Mouse (Mus musculus): ENCODE measurements at regions not wholly inside any gene's neighbourhood (a gene's known extent, or its start where the extent isn't known, plus 50 kb on each side); places are given as distances from the start of the nearest gene placed in this dataset.

DNA sequence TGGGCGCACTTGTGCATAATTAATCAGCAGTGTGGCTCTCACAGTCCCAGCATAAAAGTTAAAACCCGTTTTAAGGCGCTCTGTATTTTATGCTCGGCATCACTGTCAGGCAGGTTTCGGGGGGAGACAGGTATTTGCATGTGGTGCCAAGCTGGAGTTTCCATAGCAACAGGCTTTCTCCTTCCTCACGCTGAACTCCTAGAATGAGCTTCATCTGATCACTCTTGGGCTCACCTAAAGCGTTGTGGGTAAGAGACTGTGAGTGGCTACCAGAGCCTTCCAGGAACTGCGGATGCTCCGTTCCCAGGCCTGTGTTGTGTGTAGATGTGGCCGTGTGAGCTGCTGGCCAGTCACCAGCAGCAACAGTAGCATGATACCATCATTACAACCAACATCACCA is 161.5 kb downstream of the Ajap1 start:
- DNase-seq (ENCODE audit: extremely low spot score in 1 of 2, low spot score in 1 of 2), result no peak

DNA sequence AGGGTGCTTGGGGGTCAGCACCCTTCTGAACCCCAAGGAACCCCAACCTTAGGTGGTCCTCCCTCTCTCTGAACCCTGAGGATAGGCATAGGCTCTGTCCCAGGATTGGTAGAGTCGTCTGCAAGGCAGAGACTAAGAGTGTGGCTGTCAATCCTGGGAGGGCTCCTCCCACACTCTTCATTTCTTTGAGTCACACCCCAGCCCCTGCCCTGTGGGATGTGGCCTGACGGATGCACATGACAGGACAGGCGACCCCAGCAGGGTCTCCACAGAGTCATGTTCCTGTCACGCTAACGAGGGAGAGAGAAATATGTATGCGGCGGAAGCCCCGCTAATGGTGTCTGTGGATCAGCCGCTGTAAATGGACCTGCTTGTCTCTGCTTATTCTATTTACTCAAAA is 162.0 kb downstream of the Ajap1 start:
- DNase-seq (ENCODE audit: extremely low spot score in 1 of 2, low spot score in 1 of 2), result no peak

- DNase-seq (ENCODE audit: extremely low spot score in 1 of 2, low spot score in 1 of 2), result no peak
Measured at GRCm38 (mm10) chr4:153316964-153317724, 165.5 kb downstream of the Ajap1 start.

DNA sequence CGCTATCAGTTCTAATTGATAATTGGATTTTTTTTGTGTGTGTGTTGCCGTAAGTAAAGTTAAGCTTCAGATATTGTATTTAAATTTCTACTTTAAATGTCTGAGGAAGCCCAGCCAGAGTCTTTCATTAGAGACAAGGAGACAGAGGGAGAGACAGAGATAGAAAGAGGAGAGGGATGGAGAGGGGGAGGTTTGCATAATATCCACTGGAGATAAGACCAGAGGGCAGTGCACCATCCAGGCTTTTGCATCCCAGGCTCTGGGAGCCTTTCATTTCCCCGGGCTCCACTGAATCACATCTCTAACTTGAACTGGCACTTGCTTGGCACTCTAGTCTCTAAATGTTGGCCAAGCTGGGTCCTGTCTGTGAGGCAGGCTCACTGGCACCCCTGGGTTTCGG is 166.1 kb downstream of the Ajap1 start:
- no peak for DNase-seq (ENCODE audit: extremely low spot score in 1 of 2, low spot score in 1 of 2)

- no peak for DNase-seq (ENCODE audit: extremely low spot score in 1 of 2, low spot score in 1 of 2)
Measured at GRCm38 (mm10) chr4:153313961-153314360, 168.7 kb downstream of the Ajap1 start.

DNA sequence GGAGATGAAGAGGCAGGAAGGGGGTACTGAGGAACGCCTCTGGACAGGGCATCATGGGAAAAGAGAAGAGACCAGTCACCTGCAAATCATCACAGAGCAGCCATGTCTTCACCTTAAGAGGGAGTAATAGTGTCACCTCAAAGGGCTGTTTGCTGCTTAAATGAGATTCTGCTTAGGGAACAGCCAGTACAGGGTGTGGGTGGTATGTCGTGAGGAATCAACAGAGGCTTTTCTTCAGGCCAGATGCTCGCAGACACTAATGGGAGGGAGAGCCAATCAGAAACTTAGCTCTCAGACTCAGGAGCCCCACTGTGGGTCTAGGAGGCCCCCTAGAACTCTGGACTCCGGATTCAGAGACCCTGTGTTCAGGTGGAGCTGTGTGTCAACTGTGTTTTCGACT is 171.0 kb downstream of the Ajap1 start:
- no peak for DNase-seq (ENCODE audit: extremely low spot score in 1 of 2, low spot score in 1 of 2)

DNA sequence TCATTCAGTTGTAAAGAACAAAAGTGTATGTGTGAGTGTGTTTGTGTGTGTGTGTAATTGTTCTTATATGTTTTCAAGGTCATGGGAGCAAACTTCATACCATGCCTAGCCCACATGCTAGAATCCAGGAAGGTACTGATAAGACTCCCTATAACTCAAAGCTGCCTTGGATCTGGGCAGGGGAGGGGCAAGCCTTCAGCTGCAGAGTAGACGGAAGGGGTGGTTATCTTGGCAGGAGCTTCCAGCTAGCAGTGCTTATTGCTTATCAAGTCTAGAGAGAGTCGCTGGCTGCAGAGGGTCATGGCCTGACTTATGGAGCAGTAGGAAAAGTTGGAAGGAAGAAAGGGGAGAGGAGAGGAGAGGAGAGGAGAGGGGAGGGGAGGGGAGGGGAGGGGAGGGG is 172.0 kb downstream of the Ajap1 start:
- DNase-seq (ENCODE audit: extremely low spot score in 1 of 2, low spot score in 1 of 2), result no peak

- DNase-seq (ENCODE audit: extremely low spot score in 1 of 2, low spot score in 1 of 2), result no peak
Measured at GRCm38 (mm10) chr4:153303521-153303920, 179.1 kb downstream of the Ajap1 start.

- no peak for DNase-seq (ENCODE audit: extremely low spot score in 1 of 2, low spot score in 1 of 2)
Measured at GRCm38 (mm10) chr4:153302855-153303254, 179.8 kb downstream of the Ajap1 start.

DNA sequence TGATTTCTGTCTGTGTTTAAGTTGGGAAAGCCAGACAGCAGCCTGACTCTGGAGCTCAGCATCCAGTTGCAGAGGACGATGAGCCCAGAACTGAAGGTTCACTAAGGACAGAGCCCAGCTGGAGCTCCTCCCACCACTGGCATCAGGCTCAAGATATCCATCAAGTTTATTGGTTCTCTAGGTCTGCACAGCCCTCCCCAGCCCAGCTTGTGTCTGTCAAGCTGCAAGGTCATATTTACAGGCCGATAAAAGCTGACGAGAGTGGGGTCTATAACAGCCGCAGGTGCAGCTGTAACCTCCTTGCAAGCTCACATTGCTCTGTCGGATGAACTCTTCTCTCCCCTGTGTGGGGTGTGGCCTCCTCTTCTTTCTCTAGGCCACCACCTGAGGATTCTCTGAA is 184.3 kb downstream of the Ajap1 start:
- DNase-seq (ENCODE audit: extremely low spot score in 1 of 2, low spot score in 1 of 2), result no peak

GRCm38 (mm10) chr4:153294828-153295227 is 187.8 kb downstream of the Ajap1 start:
- DNase-seq (ENCODE audit: extremely low spot score in 1 of 2, low spot score in 1 of 2), result no peak

GRCm38 (mm10) chr4:153293137-153293536 is 189.5 kb downstream of the Ajap1 start:
- DNase-seq (ENCODE audit: extremely low spot score in 1 of 2, low spot score in 1 of 2), result no peak

DNA sequence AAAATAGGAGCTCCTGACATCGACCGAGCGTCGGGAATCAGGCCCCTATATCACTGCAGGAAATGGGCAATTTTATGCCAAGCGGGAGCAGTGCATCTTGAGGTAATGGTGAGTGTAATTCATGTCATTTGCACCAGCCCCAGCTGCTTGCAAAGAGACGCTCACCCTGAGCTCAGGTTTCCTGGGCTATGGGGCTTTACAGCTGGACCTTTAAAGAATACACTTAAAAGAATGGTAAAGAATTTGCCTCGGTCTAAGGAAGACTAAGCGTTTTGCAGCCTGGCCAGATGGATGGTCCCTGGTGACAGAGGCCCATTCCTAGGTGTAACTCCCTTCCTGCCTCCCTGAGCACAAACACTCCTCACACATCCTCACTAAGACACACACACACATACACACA is 194.2 kb downstream of the Ajap1 start:
- DNase-seq (ENCODE audit: extremely low spot score in 1 of 2, low spot score in 1 of 2), result no peak

GRCm38 (mm10) chr4:153284209-153284608 is 198.4 kb downstream of the Ajap1 start:
- DNase-seq (ENCODE audit: extremely low spot score in 1 of 2, low spot score in 1 of 2), result no peak

DNA sequence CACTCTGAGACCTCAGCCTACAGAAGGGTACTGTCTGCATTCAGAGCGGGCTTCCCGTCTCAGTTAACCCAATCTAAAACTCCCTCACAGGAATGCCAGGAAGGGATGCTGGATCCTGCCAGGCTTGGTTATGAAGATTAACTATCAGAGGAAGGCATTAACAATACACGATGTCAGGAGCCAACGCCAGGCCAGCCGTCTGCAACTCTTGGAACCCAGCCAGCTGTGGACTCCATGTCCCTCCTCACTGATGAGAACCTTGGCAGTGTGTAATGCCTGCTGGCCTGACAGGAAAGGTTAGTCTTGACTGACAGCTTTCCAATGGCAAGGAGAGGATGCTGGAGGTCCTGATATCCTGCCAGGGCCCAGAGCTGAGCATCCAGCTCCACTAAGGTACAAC is 206.0 kb downstream of the Ajap1 start:
- DNase-seq (ENCODE audit: extremely low spot score in 1 of 2, low spot score in 1 of 2), result no peak

DNA sequence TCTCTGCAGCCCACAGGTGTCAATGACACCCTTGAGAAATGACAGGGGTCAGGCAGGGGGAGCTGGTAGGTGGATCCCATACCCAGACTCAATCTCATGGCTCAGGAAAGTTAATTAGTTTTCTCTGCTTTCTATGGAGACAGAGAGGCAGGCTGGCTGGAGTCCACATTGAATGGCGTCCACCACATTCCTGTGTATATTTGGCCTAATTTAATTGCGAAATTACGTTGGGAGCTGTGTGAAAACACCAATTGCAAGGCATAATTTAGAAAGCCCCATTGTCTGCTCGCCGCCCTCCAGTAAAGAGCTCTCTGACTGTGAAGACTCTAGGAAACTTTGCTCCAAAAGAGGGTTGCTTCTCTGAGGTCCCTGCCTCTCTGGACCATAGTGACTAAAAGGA is 211.2 kb downstream of the Ajap1 start:
- DNase-seq (ENCODE audit: extremely low spot score in 1 of 2, low spot score in 1 of 2), result no peak

- no peak for DNase-seq (ENCODE audit: extremely low spot score in 1 of 2, low spot score in 1 of 2)
Measured at GRCm38 (mm10) chr4:153263216-153263805, 219.3 kb downstream of the Ajap1 start.

- DNase-seq (ENCODE audit: extremely low spot score in 1 of 2, low spot score in 1 of 2), result no peak
Measured at GRCm38 (mm10) chr4:153260941-153261557, 221.6 kb downstream of the Ajap1 start.

GRCm38 (mm10) chr4:153251943-153252342 is 230.7 kb downstream of the Ajap1 start:
- no peak for DNase-seq (ENCODE audit: extremely low spot score in 1 of 2, low spot score in 1 of 2)

DNA sequence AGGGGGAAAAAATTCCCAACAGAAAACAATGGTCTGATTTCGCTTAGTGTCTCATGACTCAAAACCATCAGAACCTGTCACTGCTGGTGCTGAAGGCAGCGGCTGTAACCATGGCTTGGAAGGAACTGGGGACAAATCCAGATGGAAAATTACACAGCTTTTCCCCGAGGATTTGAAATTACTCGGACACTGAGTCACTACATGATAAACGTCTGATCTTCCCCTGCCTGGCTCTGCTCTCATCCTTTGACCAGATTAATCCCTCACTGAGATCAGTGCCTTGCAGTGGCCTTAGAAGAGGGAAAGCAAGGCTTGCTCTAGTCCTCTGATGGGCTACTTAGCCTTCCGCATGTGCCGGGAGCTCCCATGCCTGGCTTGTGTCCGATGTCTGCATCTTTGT is 231.3 kb downstream of the Ajap1 start:
- no peak for DNase-seq (ENCODE audit: extremely low spot score in 1 of 2, low spot score in 1 of 2)

GRCm38 (mm10) chr4:153236680-153237079 is 245.9 kb downstream of the Ajap1 start:
- no peak for DNase-seq (ENCODE audit: extremely low spot score in 1 of 2, low spot score in 1 of 2)

GRCm38 (mm10) chr4:153233762-153234161 is 248.8 kb downstream of the Ajap1 start:
- no peak for DNase-seq (ENCODE audit: extremely low spot score in 1 of 2, low spot score in 1 of 2)
